Mouse (Mus musculus): ENCODE results near the gene Nrxn1. TPM values are rescaled to one million over a fixed set of nuclear protein-coding genes. Genes with fewer than 3 reads are reported as not detected.

The Nrxn1 gene
- total RNA-seq, 2 experiments from 2014 or later, result 615 to 617 TPM

- Histone ChIP-seq H3K4me3 (no peak overlapping the region), H3K27ac (no peak overlapping the region)
- intact Hi-C loops (cut with DNase I), result no loop called here
- TF ChIP-seq CTCF (IDR thresholded peaks at IDR 0.05), result no peak
- no peak for DNase-seq (ENCODE audit: extremely low spot score in 1 of 2, low spot score in 2 of 2)
These were observed 493.0 kb downstream of the Nrxn1 start for GRCm38 (mm10) chr17:90599570-90600524.

- no peak overlapping the region for H3K27ac ChIP-seq
- peak in 1 of 2 experiments; percentile 32 for DNase-seq (ENCODE audit: extremely low spot score in 1 of 2, low spot score in 2 of 2)
- no peak overlapping the region for H3K4me3 ChIP-seq
- intact Hi-C loops (cut with DNase I), result no loop called here
- no peak for TF ChIP-seq CTCF (IDR thresholded peaks at IDR 0.05)
These were observed 497.9 kb downstream of the Nrxn1 start for GRCm38 (mm10) chr17:90594798-90595533.

DNA sequence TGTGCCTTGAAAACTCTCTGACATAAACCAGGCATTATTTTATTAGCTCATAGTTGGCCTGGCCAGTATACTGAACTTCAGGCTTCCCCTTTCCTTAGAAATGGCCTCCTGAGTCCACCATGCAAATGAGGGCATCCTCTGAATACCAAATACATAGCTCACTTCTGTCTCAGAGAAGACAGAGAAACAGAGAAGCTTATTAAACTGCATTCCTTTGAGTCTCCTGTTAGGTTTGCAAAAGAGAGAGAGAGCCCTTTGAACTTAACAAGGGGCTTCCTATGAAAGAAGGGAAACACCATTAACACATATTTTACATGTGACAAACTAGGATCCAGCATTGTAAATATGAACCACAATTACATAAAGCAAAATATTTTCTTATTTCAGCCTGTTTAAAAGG is 506.0 kb downstream of the Nrxn1 start:
- no peak for DNase-seq (ENCODE audit: extremely low spot score in 1 of 2, low spot score in 2 of 2)
- no peak for TF ChIP-seq CTCF (IDR thresholded peaks at IDR 0.05)
- no peak overlapping the region for H3K4me3 ChIP-seq
- H3K27ac ChIP-seq, result peak overlapping the region; percentile 32; the same call in 1 of the 2 replicates
- intact Hi-C loops (cut with DNase I), result loop anchor here (5.0 kb wide), 1 partner anchor 1635 kb away; no protein-coding TSS in a partner anchor

- peak in 1 of 2 experiments; percentile 33 for DNase-seq (ENCODE audit: extremely low spot score in 1 of 2, low spot score in 2 of 2)
- peak overlapping the region; percentile 72 for H3K27ac ChIP-seq
- peak; percentile 92 for TF ChIP-seq CTCF (IDR thresholded peaks at IDR 0.05)
- peak overlapping the region; percentile 39 for H3K4me3 ChIP-seq
- intact Hi-C loops (cut with DNase I), result loop anchor here (2.0 to 5.0 kb wide), 5 partner anchors 82 to 1932 kb away; no protein-coding TSS in a partner anchor
These were observed 508.1 kb downstream of the Nrxn1 start for GRCm38 (mm10) chr17:90584666-90585195.

- H3K27ac ChIP-seq, result peak overlapping the region; percentile 72; the same call in 1 of the 2 replicates
- intact Hi-C loops (cut with DNase I), result loop anchor here (2.0 to 5.0 kb wide), 4 partner anchors 82 to 1931 kb away; no protein-coding TSS in a partner anchor
- DNase-seq (ENCODE audit: extremely low spot score in 1 of 2, low spot score in 2 of 2), result no peak
- TF ChIP-seq CTCF (IDR thresholded peaks at IDR 0.05), result peak; percentile 74
- H3K4me3 ChIP-seq, result no peak overlapping the region
These were observed 508.9 kb downstream of the Nrxn1 start for GRCm38 (mm10) chr17:90583826-90584534.

DNA sequence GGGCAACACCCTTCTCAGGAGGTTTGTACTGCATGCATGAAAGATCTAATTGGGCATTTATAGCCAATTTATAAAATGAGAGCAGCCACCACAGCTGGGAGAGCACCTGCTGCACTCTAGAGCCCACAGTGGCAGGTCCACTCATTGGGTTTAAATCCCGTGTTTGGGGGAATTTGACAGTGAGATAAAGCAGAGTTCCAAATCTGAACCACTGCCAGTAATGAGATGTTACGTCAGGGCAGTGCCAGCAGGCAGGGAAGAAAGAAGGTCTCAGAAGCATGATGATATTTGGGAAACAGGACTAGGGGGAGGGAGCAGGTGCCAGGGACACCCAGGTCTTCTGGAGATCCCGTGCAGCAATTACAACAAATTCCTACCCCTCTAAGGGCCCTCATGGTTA is 509.7 kb downstream of the Nrxn1 start:
- Histone ChIP-seq H3K27ac (peak overlapping the region; percentile 44), H3K4me3 (no peak overlapping the region)
- DNase-seq (ENCODE audit: extremely low spot score in 1 of 2, low spot score in 2 of 2), result no peak
- TF ChIP-seq CTCF (IDR thresholded peaks at IDR 0.05), result no peak
- intact Hi-C loops (cut with DNase I), result loop anchor here (5.0 kb wide), 3 partner anchors 81 to 1286 kb away; no protein-coding TSS in a partner anchor

DNA sequence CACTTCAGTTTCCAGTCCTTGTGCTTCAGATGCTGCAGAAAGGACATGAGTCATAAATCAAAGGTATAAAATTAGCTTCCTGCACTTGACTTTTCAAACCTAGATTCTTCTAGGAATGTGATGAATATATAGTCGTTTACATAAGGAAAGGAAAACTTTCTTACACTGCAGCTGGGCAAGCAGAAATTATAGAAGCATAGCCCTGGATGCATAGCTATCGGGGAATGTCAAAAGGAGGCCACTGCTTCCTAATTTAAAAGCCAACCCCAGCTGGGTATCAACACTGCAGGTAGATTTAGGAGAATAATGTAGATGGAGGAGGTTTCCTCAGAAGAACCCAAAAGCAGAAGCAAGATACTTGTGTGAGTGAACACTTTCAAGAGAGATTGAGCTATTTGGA is 523.0 kb downstream of the Nrxn1 start:
- intact Hi-C loops (cut with DNase I), result loop anchor here (5.0 to 10.0 kb wide), 2 partner anchors 118 to 475 kb away; no protein-coding TSS in a partner anchor
- DNase-seq (ENCODE audit: extremely low spot score in 1 of 2, low spot score in 2 of 2), result no peak
- Histone ChIP-seq H3K4me3 (no peak overlapping the region), H3K27ac (peak overlapping the region; percentile 70)
- TF ChIP-seq CTCF (IDR thresholded peaks at IDR 0.05), result no peak

DNA sequence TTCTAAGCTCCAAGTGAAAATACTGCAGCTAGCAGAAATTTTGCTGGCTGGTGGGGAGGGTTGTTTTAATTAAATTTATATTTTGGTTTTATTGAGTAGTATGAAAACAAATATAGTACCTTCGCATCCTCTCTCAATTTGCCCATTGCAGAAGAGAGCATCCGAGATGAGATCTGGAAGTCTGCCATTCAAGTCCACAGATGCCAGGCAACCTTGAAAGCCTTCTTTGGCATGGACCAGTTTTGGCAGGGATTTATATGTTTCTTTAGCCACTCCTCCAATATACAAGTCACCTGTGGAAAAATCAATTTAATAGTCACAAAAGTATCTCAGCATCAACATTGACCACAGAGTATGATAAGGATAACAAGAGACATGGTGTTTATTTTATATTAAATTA is 527.7 kb downstream of the Nrxn1 start:
- intact Hi-C loops (cut with DNase I), result no loop called here
- H3K27ac ChIP-seq, result no peak overlapping the region
- no peak overlapping the region for H3K4me3 ChIP-seq
- no peak for DNase-seq (ENCODE audit: extremely low spot score in 1 of 2, low spot score in 2 of 2)
- no peak for TF ChIP-seq CTCF (IDR thresholded peaks at IDR 0.05)

DNA sequence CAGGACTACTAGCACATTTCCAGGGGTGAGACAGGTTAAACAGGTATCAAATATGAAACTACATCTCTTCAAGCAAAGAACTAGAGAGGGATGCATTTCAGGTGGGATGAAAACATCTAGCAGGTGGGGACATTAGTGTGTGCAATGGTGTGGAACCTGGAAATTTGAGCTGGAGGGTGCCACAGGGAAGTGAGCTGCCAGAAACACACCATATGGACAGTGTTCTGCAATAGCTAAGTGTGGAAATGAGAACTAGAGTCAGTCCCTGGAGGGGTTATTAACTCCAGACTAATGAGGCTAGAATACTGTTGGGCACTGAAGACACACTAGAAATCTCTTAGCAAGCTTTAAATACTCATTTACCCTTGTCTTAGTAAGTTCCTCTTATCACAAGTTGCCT is 536.5 kb downstream of the Nrxn1 start:
- no peak for TF ChIP-seq CTCF (IDR thresholded peaks at IDR 0.05)
- DNase-seq (ENCODE audit: extremely low spot score in 1 of 2, low spot score in 2 of 2), result no peak
- intact Hi-C loops (cut with DNase I), result no loop called here
- H3K27ac ChIP-seq, result no peak overlapping the region
- H3K4me3 ChIP-seq, result no peak overlapping the region

- DNase-seq (ENCODE audit: extremely low spot score in 1 of 2, low spot score in 2 of 2), result no peak
- Histone ChIP-seq H3K27ac (no peak overlapping the region), H3K4me3 (no peak overlapping the region)
- intact Hi-C loops (cut with DNase I), result no loop called here
- TF ChIP-seq CTCF (IDR thresholded peaks at IDR 0.05), result no peak
These were observed 542.5 kb downstream of the Nrxn1 start for GRCm38 (mm10) chr17:90550415-90550814.

- no peak overlapping the region for H3K27ac ChIP-seq
- intact Hi-C loops (cut with DNase I), result no loop called here
- TF ChIP-seq CTCF (IDR thresholded peaks at IDR 0.05), result no peak
- no peak for DNase-seq (ENCODE audit: extremely low spot score in 1 of 2, low spot score in 2 of 2)
- H3K4me3 ChIP-seq, result no peak overlapping the region
These were observed 546.1 kb downstream of the Nrxn1 start for GRCm38 (mm10) chr17:90546806-90547205.
